Mouse (Mus musculus) megakaryocyte, embryonic 14.5 days (primary cell): ENCODE measurements around the gene Frmd4b.

Source experiments
- FLI1 ChIP-seq: IDR thresholded peaks from 2 replicates; pipeline ENCODE4 v1.6.1; 2012; ENCODE audit warnings: low read length, inconsistent platforms, mixed read lengths
- GATA1 ChIP-seq: IDR thresholded peaks from 3 replicates; pipeline ENCODE4 v1.6.1; 2012; ENCODE audit warnings: mixed read lengths, low read length, inconsistent platforms, borderline replicate concordance

DNA sequence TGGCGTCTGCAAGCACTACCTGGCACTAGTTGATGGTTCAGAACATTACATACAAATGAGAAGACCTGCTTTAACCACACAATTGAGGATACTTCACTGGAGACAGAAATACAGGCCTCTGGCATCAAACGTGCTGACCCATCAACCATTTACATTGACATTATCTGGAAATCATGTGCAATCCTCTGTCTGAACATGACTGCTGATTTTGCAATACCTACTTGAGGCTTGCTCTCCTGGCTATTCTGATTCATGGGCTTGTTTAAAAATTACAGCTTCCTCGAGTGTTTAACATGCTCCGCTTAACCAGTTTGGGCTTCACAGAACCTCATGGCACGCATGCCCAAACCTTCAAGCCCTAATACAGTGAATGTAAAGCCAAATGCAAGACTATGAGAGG, 42.4 kb downstream of the Frmd4b start:
- TF ChIP-seq GATA1 (no peak), FLI1 (no peak)
